Mouse (Mus musculus) cerebellum, adult 11 months (tissue): Measurements from ENCODE around the gene Tmem98.
A peak's percentile ranks its signal among the peaks of the same experiment; 100 is the strongest.

Experiments
- DNase-seq: peaks from one replicate; pipeline ENCODE4 v3.0.0; 2022

The Tmem98 gene

GRCm38 (mm10) chr11:80791677-80792432 is 18.1 kb upstream of the Tmem98 start:
- DNase-seq: no peak

GRCm38 (mm10) chr11:80793386-80793785 is 16.6 kb upstream of the Tmem98 start:
- no peak for DNase-seq

GRCm38 (mm10) chr11:80794290-80794689 is 15.7 kb upstream of the Tmem98 start:
- DNase-seq: no peak

- no peak for DNase-seq
Measured at GRCm38 (mm10) chr11:80795431-80795830, 14.5 kb upstream of the Tmem98 start.

- no peak for DNase-seq
Measured at GRCm38 (mm10) chr11:80799979-80800378, 10.0 kb upstream of the Tmem98 start.

GRCm38 (mm10) chr11:80802706-80803105 is 7.3 kb upstream of the Tmem98 start:
- DNase-seq: no peak

GRCm38 (mm10) chr11:80808551-80809070 is 1.4 kb upstream of the Tmem98 start:
- DNase-seq: no peak

- no peak for DNase-seq
Measured at GRCm38 (mm10) chr11:80809666-80809992, 346 bp upstream of the Tmem98 start.

- no peak for DNase-seq
Measured at GRCm38 (mm10) chr11:80811156-80811555, 1.2 kb downstream of the Tmem98 start.

GRCm38 (mm10) chr11:80815354-80815753 is 5.4 kb downstream of the Tmem98 start:
- DNase-seq: no peak

- DNase-seq: peak; percentile 39
Measured at GRCm38 (mm10) chr11:80818060-80818697, 8.2 kb downstream of the Tmem98 start.

GRCm38 (mm10) chr11:80820085-80820484 is 10.1 kb downstream of the Tmem98 start:
- DNase-seq: no peak

- DNase-seq: peak; percentile 17
Measured at GRCm38 (mm10) chr11:80821296-80821695, 11.3 kb downstream of the Tmem98 start.

GRCm38 (mm10) chr11:80821794-80822193 is 11.8 kb downstream of the Tmem98 start:
- no peak for DNase-seq

- no peak for DNase-seq
Measured at GRCm38 (mm10) chr11:80835395-80835794, 25.4 kb downstream of the Tmem98 start.

GRCm38 (mm10) chr11:80835841-80836240 is 25.9 kb downstream of the Tmem98 start:
- no peak for DNase-seq

GRCm38 (mm10) chr11:80838724-80839123 is 28.7 kb downstream of the Tmem98 start:
- no peak for DNase-seq

- no peak for DNase-seq
Measured at GRCm38 (mm10) chr11:80843435-80843834, 33.5 kb downstream of the Tmem98 start.

GRCm38 (mm10) chr11:80845486-80845885 is 35.5 kb downstream of the Tmem98 start:
- DNase-seq: no peak

- no peak for DNase-seq
Measured at GRCm38 (mm10) chr11:80846115-80846514, 36.1 kb downstream of the Tmem98 start.

- no peak for DNase-seq
Measured at GRCm38 (mm10) chr11:80848131-80848530, 38.2 kb downstream of the Tmem98 start.

- no peak for DNase-seq
Measured at GRCm38 (mm10) chr11:80851859-80852258, 41.9 kb downstream of the Tmem98 start.

- no peak for DNase-seq
Measured at GRCm38 (mm10) chr11:80853014-80853413, 43.0 kb downstream of the Tmem98 start.

GRCm38 (mm10) chr11:80854430-80854829 is 44.5 kb downstream of the Tmem98 start:
- no peak for DNase-seq
